Mouse (Mus musculus): ENCODE measurements at regions not wholly inside any gene's neighbourhood (a gene's known extent, or its start where the extent isn't known, plus 50 kb on each side); places are given as distances from the start of the nearest gene placed in this dataset.
"Not testable (repeated sequence)": the region's sequence is repeated elsewhere in the genome, so short reads cannot be mapped to it uniquely, and the experiment has no call there.

DNA sequence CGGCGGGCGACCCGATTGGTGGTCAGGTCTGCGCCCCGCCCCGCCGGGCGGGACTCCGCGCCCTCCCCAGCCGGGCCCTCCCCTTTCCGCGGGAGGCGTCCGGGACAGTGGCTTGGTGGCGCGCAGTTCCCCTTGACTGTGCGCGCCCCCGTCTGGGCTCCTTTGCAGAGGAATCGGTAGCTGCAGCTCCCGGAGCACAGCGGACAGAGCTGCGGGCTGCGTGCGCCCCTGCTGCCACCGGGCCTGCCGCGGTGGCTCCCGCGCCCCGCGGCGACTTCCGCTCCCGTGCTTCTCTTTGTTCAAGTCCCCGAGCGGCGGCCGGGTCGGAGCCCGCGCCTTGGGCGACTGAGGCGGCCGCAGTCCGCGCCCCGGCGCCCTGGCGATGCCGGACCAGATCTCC lies 566.6 kb upstream of the Gm21863 start:
- H3K27me3 ChIP-seq; H3K9me3 ChIP-seq; H3K4me1 ChIP-seq; ATAC-seq (ENCODE audit: low FRiP score, low read depth); H3K36me3 ChIP-seq: not testable (repeated sequence)
- Histone ChIP-seq H3K4me3 (peak overlapping the region; percentile 50), H3K4me2 (replicated peaks) (peak overlapping the region; percentile 42), H3K27ac (peak overlapping the region; percentile 33; the same call in 1 of the 2 replicates), H3K9ac (peak overlapping the region; percentile 66)
- 1% methylated on average over 41 of the region's 53 CpGs for WGBS

Measured in limb, embryonic 13.5 days (tissue).